Mouse (Mus musculus): ENCODE results near the gene Eri3. TPM values are rescaled to one million over a fixed set of nuclear protein-coding genes. Genes with fewer than 3 reads are reported as not detected.

Eri3 gene
- polyA plus RNA-seq, 1 experiment from 2014 or later = 146 TPM

DNA sequence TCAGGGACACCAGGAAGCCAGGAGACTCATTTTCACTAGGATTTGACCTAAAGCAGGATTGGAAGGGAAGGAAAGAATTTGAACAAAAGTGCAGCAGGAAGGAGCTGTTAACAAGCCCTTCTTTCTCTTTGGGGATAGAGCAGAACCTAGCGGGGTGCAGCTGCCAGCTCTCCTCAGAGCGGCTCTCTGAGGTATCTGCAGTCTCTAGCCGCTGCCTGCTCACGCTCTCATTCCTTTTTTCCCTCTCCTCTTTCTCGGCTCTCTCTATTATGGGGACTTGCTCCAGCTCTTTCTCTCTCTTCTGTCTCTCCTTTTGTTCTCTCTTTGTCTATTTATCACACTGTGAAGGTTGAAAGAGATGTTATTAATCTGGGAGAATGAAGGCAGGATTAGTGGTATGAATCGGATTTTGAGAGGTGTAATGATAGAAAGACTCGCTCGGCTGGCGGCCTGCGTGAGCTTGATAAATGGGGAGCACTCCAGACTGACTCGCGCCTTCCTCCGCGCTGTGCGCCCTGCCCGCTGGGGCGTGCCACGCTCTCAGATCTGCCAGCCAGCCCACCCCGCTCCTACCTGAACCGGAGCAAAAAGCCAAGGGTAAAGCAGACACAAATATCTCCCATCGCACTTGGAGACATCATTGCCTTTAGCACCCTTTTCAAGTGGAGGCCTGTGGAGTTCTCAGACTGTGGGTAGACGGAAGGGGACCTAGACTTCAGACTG is 86.9 kb downstream of the Eri3 start:
- Histone ChIP-seq H3K4me1 (replicated peaks; ENCODE audit: control insufficient read depth, insufficient read depth, low read length) (peaks cover 9% of the 10 kb centered on the region; the same call in 1 of the 2 replicates), H3K9ac (ENCODE audit: low read length) (peak overlapping the region; percentile 37), H3K27ac (ENCODE audit: low read depth, low read length) (peak overlapping the region; percentile 26; the same call in 1 of the 2 replicates), H3K4me2 (ENCODE audit: low read depth, low read length, severe bottlenecking) (peak overlapping the region; percentile 12; the same call in 1 of the 2 replicates), H3K27me3 (ENCODE audit: control insufficient read depth, insufficient read depth, low read length) (no peaks in the 10 kb centered on the region), H3K9me3 (ENCODE audit: control insufficient read depth, low read length) (no peaks in the 10 kb centered on the region), H3K36me3 (ENCODE audit: control insufficient read depth, insufficient read depth, low read length) (no peaks in the 10 kb centered on the region), H3K4me3 (ENCODE audit: low read depth, low read length) (no peak overlapping the region)
- ATAC-seq (replicated peaks; ENCODE audit: low FRiP score) (no peak; the same call in 1 of the 2 replicates), DNase-seq (ENCODE audit: low spot score) (no peak)
- WGBS = 19% methylated on average over 22 of the region's 22 CpGs

DNA sequence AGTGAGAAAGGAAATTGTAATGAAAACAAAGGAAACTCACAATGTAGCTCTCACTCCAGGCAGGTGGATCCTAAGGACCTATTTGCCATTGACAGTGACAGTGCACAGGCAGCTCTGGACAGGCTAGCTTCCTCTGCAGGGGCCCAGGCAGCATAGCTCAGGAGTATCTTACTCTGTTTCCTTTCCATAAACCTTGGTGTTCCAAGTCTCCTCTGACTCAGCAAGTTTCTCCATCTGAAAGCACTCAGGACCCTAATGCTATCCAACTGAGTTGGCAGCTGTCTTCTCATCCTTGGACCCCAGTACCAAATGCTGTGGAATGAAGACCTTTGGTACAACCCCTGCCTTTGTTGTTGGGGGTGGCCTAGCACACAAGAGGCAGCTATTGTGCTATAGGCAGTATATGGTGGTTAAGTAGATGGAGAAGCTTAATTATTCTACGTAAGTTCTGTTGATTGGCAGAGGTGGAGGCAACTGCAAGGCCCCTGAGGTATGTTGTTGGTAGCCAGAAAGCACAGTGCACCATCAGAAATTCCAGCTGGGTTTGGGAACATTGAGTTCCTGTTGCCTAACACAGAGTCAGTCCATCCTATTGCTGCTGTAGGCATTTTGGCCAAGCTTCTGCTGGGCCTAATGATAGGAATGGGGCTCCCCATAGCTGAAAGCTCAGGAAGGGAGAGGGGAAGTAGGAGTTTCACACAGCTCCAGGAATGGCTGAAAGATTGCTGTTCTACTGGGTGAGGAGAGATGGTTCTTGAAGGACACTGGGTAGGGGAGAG is 90.9 kb downstream of the Eri3 start:
- Histone ChIP-seq H3K9ac (ENCODE audit: low read length) (no peak overlapping the region), H3K27ac (ENCODE audit: low read depth, low read length) (no peak overlapping the region), H3K27me3 (ENCODE audit: control insufficient read depth, insufficient read depth, low read length) (no peaks in the 10 kb centered on the region), H3K9me3 (ENCODE audit: control insufficient read depth, low read length) (no peaks in the 10 kb centered on the region), H3K4me3 (ENCODE audit: low read depth, low read length) (no peak overlapping the region), H3K36me3 (ENCODE audit: control insufficient read depth, insufficient read depth, low read length) (no peaks in the 10 kb centered on the region), H3K4me2 (ENCODE audit: low read depth, low read length, severe bottlenecking) (no peak overlapping the region), H3K4me1 (replicated peaks; ENCODE audit: control insufficient read depth, insufficient read depth, low read length) (peaks cover 23% of the 10 kb centered on the region)
- DNase-seq (ENCODE audit: low spot score) (no peak), ATAC-seq (replicated peaks; ENCODE audit: low FRiP score) (no peak)
- 90% methylated on average over 1 of the region's 1 CpGs for WGBS

DNA sequence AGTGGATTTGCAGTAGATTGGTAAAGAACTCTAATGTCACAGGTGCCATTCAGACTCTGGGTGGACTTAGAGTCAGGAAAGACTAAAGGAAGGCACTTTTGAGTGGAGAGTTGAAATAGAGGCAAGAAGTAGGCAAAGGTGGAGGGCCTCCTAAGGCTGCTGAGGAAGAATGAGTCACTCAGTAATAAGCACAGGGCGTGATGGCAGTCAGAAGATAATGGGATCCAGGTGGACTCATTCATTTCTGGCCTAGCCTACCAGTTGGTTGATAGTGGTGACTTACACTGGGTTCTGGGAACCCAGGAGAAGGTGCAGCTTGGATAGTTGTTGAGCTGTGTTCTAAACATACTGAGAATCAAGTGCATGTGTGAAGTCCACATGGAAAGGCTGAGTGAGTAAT is 91.6 kb downstream of the Eri3 start:
- Histone ChIP-seq H3K4me3 (ENCODE audit: low read depth, low read length) (no peak overlapping the region), H3K27me3 (ENCODE audit: control insufficient read depth, insufficient read depth, low read length) (no peaks in the 10 kb centered on the region), H3K9ac (ENCODE audit: low read length) (no peak overlapping the region), H3K9me3 (ENCODE audit: control insufficient read depth, low read length) (no peaks in the 10 kb centered on the region), H3K4me1 (replicated peaks; ENCODE audit: control insufficient read depth, insufficient read depth, low read length) (peaks cover 27% of the 10 kb centered on the region), H3K27ac (ENCODE audit: low read depth, low read length) (no peak overlapping the region), H3K36me3 (ENCODE audit: control insufficient read depth, insufficient read depth, low read length) (no peaks in the 10 kb centered on the region), H3K4me2 (ENCODE audit: low read depth, low read length, severe bottlenecking) (no peak overlapping the region)
- no peak for ATAC-seq (replicated peaks; ENCODE audit: low FRiP score)
- DNase-seq (ENCODE audit: low spot score) = no peak
- WGBS = 81% methylated on average over 1 of the region's 1 CpGs

DNA sequence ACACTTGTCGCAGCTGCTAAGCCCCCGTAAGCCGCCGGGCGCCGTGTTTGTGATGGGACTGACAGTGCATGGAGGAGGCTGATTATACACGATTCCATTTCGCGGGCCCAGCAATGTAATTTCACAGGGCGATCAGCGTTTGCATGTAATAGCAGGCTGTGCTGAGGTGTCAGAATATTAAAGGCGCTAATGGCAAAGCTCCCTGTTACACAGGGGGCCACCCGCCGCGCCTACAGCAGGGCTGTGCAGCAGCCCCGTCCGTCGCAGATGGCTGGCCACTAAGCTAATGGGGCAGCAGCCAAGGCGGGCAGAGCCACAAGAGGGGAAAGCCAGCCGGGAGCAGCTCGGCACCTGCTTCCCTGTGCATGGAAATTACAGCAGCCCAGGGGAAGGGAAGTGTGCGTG is 94.9 kb downstream of the Eri3 start:
- 39% methylated on average over 22 of the region's 22 CpGs for WGBS
- H3K9ac ChIP-seq (ENCODE audit: low read length) = no peak overlapping the region
- H3K4me1 ChIP-seq (replicated peaks; ENCODE audit: control insufficient read depth, insufficient read depth, low read length) = peaks cover 38% of the 10 kb centered on the region
- 0 out of 2 replicates have a peak overlapping the region, but pooled peaks have one; percentile 18 for H3K4me2 ChIP-seq (ENCODE audit: low read depth, low read length, severe bottlenecking)
- H3K9me3 ChIP-seq (ENCODE audit: control insufficient read depth, low read length) = no peaks in the 10 kb centered on the region
- no peaks in the 10 kb centered on the region for H3K27me3 ChIP-seq (ENCODE audit: control insufficient read depth, insufficient read depth, low read length)
- peak overlapping the region; percentile 71 for H3K27ac ChIP-seq (ENCODE audit: low read depth, low read length)
- ATAC-seq (replicated peaks; ENCODE audit: low FRiP score) (peak; percentile 83), DNase-seq (ENCODE audit: low spot score) (peak; percentile 75)
- H3K4me3 ChIP-seq (ENCODE audit: low read depth, low read length) = no peak overlapping the region
- H3K36me3 ChIP-seq (ENCODE audit: control insufficient read depth, insufficient read depth, low read length) = no peaks in the 10 kb centered on the region

DNA sequence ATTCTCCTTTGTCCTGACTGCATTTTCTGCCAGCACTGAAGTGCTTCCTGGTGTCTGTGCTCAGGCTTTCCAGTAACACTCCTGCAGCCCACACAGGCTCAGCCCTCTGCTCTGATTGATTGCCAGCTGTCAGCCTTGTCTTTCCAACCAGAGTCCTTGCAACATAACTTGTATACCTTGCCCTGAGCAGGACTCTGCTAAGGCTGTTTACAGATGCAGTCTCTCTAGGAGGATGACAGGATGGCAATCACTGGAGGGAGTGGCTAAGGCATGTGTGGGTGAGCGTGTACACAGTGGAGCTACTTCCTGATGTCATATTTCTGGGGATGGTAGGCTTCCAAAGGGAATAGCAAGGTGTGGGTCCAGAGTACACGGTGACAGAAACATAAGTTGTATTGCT is 95.7 kb downstream of the Eri3 start:
- ATAC-seq (replicated peaks; ENCODE audit: low FRiP score) = no peak; the same call in 1 of the 2 replicates

DNA sequence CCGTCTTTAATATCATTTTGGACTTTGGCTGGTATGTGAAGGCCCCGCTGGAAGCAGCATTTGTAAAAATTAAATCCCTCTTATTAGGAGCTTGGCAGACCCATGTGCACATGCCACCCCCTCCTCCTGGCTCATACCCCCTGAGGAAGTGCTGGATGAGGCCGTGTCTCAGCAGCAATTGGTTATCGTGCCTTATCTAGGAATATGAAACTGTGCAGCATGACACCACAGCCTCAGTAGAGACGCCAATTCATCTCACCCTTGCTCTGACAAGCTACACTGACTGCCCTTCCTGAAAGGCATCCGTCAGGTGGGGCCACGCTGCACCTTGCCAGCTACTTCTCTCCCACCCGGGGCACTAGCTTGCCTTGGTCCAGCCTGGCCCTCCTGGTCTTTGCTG is 96.3 kb downstream of the Eri3 start:
- Histone ChIP-seq H3K4me3 (ENCODE audit: low read depth, low read length) (no peak overlapping the region), H3K27ac (ENCODE audit: low read depth, low read length) (peak overlapping the region; percentile 71; the same call in 1 of the 2 replicates), H3K27me3 (ENCODE audit: control insufficient read depth, insufficient read depth, low read length) (no peaks in the 10 kb centered on the region), H3K4me1 (replicated peaks; ENCODE audit: control insufficient read depth, insufficient read depth, low read length) (peaks cover 43% of the 10 kb centered on the region), H3K9ac (ENCODE audit: low read length) (peak overlapping the region; percentile 23), H3K4me2 (ENCODE audit: low read depth, low read length, severe bottlenecking) (no peak overlapping the region), H3K36me3 (ENCODE audit: control insufficient read depth, insufficient read depth, low read length) (no peaks in the 10 kb centered on the region), H3K9me3 (ENCODE audit: control insufficient read depth, low read length) (no peaks in the 10 kb centered on the region)
- ATAC-seq (replicated peaks; ENCODE audit: low FRiP score) (no peak), DNase-seq (ENCODE audit: low spot score) (no peak)
- WGBS = 45% methylated on average over 8 of the region's 8 CpGs

More for the DNA sequence above, 95.7 kb downstream of the Eri3 start:
- Histone ChIP-seq H3K4me2 (ENCODE audit: low read depth, low read length, severe bottlenecking) (no peak overlapping the region), H3K36me3 (ENCODE audit: control insufficient read depth, insufficient read depth, low read length) (no peaks in the 10 kb centered on the region), H3K4me3 (ENCODE audit: low read depth, low read length) (no peak overlapping the region), H3K9me3 (ENCODE audit: control insufficient read depth, low read length) (no peaks in the 10 kb centered on the region), H3K4me1 (replicated peaks; ENCODE audit: control insufficient read depth, insufficient read depth, low read length) (peaks cover 40% of the 10 kb centered on the region), H3K27me3 (ENCODE audit: control insufficient read depth, insufficient read depth, low read length) (no peaks in the 10 kb centered on the region), H3K9ac (ENCODE audit: low read length) (peak overlapping the region; percentile 16; the same call in 1 of the 2 replicates), H3K27ac (ENCODE audit: low read depth, low read length) (peak overlapping the region; percentile 71)
- no peak for DNase-seq (ENCODE audit: low spot score)
- 68% methylated on average over 2 of the region's 2 CpGs for WGBS

- H3K4me2 ChIP-seq (ENCODE audit: low read depth, low read length, severe bottlenecking) = no peak overlapping the region
- WGBS = 20% methylated on average over 23 of the region's 23 CpGs
- no peaks in the 10 kb centered on the region for H3K27me3 ChIP-seq (ENCODE audit: control insufficient read depth, insufficient read depth, low read length)
- H3K27ac ChIP-seq (ENCODE audit: low read depth, low read length) = 0 out of 2 replicates have a peak overlapping the region, but pooled peaks have one; percentile 27
- no peaks in the 10 kb centered on the region for H3K9me3 ChIP-seq (ENCODE audit: control insufficient read depth, low read length)
- ATAC-seq (replicated peaks; ENCODE audit: low FRiP score) = no peak
- H3K4me3 ChIP-seq (ENCODE audit: low read depth, low read length) = no peak overlapping the region
- H3K4me1 ChIP-seq (replicated peaks; ENCODE audit: control insufficient read depth, insufficient read depth, low read length) = peaks cover 48% of the 10 kb centered on the region
- no peak for DNase-seq (ENCODE audit: low spot score)
- peak overlapping the region; percentile 23; the same call in 1 of the 2 replicates for H3K9ac ChIP-seq (ENCODE audit: low read length)
- H3K36me3 ChIP-seq (ENCODE audit: control insufficient read depth, insufficient read depth, low read length) = no peaks in the 10 kb centered on the region
Observed at GRCm38 (mm10) chr4:117646926-117647755, 97.0 kb downstream of the Eri3 start.

DNA sequence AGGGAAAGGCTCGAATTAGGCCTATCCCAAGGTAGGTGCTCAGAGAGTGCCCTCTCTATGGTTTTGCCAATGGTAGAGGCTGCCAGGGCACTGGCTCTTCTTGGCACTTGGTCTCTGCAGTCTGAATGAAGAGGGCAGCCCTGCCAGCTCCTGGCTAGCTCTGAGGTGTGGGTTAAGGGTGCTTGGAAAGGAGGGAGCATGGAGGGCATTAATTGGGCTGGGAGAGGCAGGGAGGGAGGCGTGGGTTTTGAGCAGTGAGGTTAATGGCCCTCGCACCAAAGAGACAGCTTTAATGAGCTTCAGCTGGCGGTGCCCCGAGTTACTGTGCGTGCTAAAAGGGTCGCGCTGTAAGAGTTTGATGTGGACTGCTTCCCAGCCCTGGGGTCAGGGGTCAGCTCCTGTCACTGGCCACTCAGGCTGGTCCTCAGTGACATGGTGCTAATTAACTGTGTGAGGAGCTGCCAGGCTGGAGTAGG is 101.5 kb downstream of the Eri3 start:
- Histone ChIP-seq H3K36me3 (ENCODE audit: control insufficient read depth, insufficient read depth, low read length) (no peaks in the 10 kb centered on the region), H3K9ac (ENCODE audit: low read length) (no peak overlapping the region), H3K4me2 (ENCODE audit: low read depth, low read length, severe bottlenecking) (no peak overlapping the region), H3K4me3 (ENCODE audit: low read depth, low read length) (no peak overlapping the region), H3K4me1 (replicated peaks; ENCODE audit: control insufficient read depth, insufficient read depth, low read length) (peaks cover 48% of the 10 kb centered on the region), H3K27ac (ENCODE audit: low read depth, low read length) (no peak overlapping the region), H3K9me3 (ENCODE audit: control insufficient read depth, low read length) (no peaks in the 10 kb centered on the region), H3K27me3 (ENCODE audit: control insufficient read depth, insufficient read depth, low read length) (no peaks in the 10 kb centered on the region)
- ATAC-seq (replicated peaks; ENCODE audit: low FRiP score) (no peak; the same call in 1 of the 2 replicates), DNase-seq (ENCODE audit: low spot score) (peak; percentile 64)
- 10% methylated on average over 8 of the region's 8 CpGs for WGBS

Measured in forebrain, embryonic 11.5 days (tissue).